Mouse (Mus musculus) forebrain, embryonic 13.5 days (tissue): ENCODE measurements around the gene Nup85. TPM values are rescaled to one million over a fixed set of nuclear protein-coding genes. Genes with fewer than 3 reads are reported as not detected.

Experiments used
- ATAC-seq: fragments of 200-750 bp; cut with Nextera tagmentation; 2 replicates; pipeline ENCODE4 v1.8.0; 2017
- H3K27ac ChIP-seq: fragments of 300-500 bp; sonication (generic); 2 replicates; pipeline ENCODE4 v1.5.1; 2015; ENCODE audit warnings: inconsistent platforms, mild to moderate bottlenecking, moderate library complexity
- H3K27me3 ChIP-seq: fragments of 300-500 bp; sonication (generic); 2 replicates; pipeline ENCODE4 v1.6.1; 2015; ENCODE audit warnings: mild to moderate bottlenecking, inconsistent platforms
- H3K36me3 ChIP-seq: fragments of 300-500 bp; sonication (generic); 2 replicates; pipeline ENCODE4 v1.6.1; 2015; ENCODE audit warnings: mild to moderate bottlenecking, inconsistent platforms; ENCODE audit not compliant: poor library complexity, severe bottlenecking
- H3K4me1 ChIP-seq: fragments of 300-500 bp; sonication (generic); 2 replicates; pipeline ENCODE4 v1.6.1; 2015; ENCODE audit warnings: inconsistent platforms
- H3K4me2 ChIP-seq: fragments of 300-500 bp; sonication (generic); 2 replicates; pipeline ENCODE4 v1.6.1; 2015; ENCODE audit warnings: inconsistent platforms, mild to moderate bottlenecking, moderate library complexity
- H3K4me3 ChIP-seq: fragments of 300-500 bp; sonication (generic); 2 replicates; pipeline ENCODE4 v1.5.1; 2015; ENCODE audit warnings: mild to moderate bottlenecking, inconsistent platforms
- H3K9ac ChIP-seq: fragments of 300-500 bp; sonication (generic); 2 replicates; pipeline ENCODE4 v1.6.1; 2015; ENCODE audit warnings: mild to moderate bottlenecking, inconsistent platforms
- H3K9me3 ChIP-seq: fragments of 300-500 bp; sonication (generic); replicated peaks from 2 replicates; pipeline ENCODE4 v1.6.1; 2016; ENCODE audit warnings: inconsistent platforms
- WGBS: fragments of 180-500 bp; shearing (Covaris S2); methylation state at CpG from one replicate; pipeline ENCODE4 v1.1.7; 2015; 5-methylcytosine and 5-hydroxymethylcytosine counted together
- polyA plus RNA-seq: library from polyadenylated mRNA; unstranded; fragments of >200 nt; fragmentation: Nextera tagmentation; extraction: Ambion mirVana; gene quantifications from 2 replicates; pipeline ENCODE4 v1.2.1, GENCODE M21; 2015

The Nup85 gene
- polyA plus RNA-seq, 1 experiment from 2014 or later, result 161 TPM

DNA sequence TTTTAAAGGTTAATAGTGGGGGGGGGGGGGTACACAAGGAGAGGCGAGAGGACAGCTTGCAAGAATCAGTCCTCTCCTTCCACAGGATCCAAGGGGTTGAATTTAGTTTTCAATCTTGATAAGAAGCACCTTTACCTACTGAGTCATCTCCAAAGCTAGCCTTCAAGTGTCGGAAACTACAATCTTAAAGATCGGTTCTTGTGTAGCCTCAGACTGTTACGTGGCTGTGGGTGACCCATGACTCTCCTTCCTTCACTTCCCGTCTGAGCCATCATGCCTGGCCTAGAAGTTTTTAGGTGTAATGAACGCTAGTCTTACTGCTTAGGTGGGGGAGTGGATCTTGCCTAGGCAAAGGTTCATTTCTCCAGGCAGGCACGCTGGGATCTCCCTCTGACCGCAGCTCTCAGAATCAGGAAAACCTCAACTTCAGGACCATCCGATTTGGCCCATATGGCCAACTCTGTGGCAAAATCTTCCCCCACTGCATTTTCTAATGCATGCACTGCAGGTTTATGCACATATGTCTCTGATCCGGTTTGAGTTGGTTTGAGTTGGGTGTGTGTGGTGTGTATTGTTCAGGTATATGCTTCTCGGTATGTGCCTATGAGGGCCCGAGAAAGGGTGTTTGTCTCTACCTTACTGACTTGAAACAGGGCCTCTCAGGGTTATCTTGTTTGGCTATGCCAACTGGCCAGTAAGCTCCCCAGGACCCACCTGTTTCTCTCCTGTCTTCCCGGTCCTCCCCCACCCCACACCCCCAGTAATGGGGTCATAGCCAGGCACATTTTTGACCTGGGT, 65.7 kb downstream of the Nup85 start:
- Histone ChIP-seq H3K4me3 (no peak overlapping the region), H3K36me3 (no peaks in the 10 kb centered on the region), H3K27me3 (no peaks in the 10 kb centered on the region), H3K4me1 (peaks cover 13% of the 10 kb centered on the region), H3K27ac (no peak overlapping the region), H3K9me3 (no peaks in the 10 kb centered on the region), H3K4me2 (no peak overlapping the region), H3K9ac (no peak overlapping the region)
- no peak for ATAC-seq
- WGBS, result 86% methylated on average over 13 of the region's 13 CpGs

DNA sequence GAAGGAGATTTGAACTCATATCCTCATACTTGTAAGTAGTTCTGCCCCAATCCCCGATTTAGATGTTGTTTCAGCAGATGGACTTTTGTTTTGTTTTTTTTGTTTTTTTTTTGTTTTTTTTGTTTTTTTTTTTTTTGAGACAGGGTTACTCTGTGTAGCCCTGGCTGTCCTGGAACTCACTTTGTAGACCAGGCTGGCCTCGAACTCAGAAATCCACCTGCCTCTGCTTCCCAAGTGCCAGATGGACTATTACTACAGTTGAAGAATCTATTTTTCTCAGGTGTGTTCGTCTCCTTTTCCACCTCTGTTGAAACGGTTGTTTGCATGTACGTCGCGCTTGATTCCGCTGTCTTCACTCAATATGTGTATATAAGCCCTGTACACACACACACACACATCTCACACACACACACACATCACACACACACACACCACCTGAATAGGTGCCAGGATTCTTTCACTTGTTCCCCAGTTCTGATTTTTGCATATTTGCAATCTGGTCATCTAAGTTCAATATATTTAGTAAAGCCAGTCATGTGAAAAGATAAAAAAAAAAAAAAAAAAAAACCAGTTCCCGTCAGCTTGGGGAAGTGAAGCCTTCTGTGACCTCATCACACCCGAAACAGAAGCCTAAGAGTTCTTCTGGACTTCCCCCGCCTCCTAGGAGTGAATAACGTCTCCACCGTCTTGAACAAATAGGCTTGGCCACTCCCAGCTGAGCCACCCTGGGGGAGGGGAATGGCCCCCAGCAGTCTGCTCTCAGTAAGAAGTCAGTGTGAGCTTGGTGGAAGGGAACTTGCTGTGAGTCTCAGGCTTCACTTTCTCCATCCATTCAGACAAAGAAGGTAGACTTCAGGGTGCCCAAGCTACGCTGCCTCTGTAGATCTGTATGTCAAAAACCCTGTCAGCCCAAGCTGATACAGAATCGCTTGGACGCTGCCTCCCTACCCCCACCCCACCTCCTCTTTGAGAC, 66.6 kb downstream of the Nup85 start:
- no peak for ATAC-seq
- Histone ChIP-seq H3K4me1 (peaks cover 13% of the 10 kb centered on the region), H3K27me3 (no peaks in the 10 kb centered on the region), H3K9me3 (no peaks in the 10 kb centered on the region), H3K36me3 (no peaks in the 10 kb centered on the region), H3K27ac (no peak overlapping the region), H3K4me2 (no peak overlapping the region), H3K4me3 (no peak overlapping the region), H3K9ac (no peak overlapping the region)
- WGBS, result 48% methylated on average over 16 of the region's 16 CpGs

DNA sequence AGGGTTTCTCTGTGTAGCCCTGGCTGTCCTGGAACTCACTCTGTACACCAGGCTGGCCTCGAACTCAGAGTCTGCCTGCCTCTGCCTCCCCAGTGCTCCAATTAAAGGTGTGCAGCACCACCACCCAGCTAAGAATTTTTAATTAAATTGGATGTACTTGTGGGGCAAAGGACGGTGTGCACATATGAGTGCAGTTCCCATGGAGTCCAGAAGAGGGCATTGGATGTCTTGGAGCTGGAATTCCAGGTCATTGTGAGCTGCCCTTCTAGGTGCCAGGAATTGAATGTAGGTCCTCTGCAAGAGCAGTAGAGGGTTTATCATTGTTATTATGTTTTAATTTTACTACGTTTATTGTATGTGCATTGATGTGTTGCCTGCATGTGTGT, 67.3 kb downstream of the Nup85 start:
- Histone ChIP-seq H3K4me1 (peaks cover 13% of the 10 kb centered on the region), H3K4me2 (no peak overlapping the region), H3K27ac (no peak overlapping the region), H3K9me3 (no peaks in the 10 kb centered on the region), H3K9ac (no peak overlapping the region), H3K36me3 (no peaks in the 10 kb centered on the region), H3K4me3 (no peak overlapping the region), H3K27me3 (no peaks in the 10 kb centered on the region)
- no peak for ATAC-seq
- WGBS, result 21% methylated on average over 3 of the region's 3 CpGs

DNA sequence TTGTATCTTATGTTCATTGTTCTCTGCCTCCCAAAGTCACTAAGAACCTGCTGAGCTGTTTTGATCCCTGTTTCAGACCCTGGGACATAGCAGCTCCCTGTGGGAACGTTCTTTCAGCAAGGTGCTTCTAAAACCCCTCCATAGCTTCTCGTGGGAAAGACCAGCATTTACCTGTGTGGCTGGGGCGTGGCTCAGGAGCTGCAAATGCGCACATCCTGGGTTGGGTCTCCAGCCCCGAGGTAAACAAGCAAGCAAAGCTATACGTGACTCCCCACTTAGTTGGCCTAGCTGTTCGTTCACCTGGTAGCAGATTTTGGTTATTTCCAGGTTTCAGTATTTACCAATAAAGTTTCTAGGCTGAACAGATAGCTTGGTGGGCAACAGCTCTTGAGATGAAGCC, 68.0 kb downstream of the Nup85 start:
- no peaks in the 10 kb centered on the region for H3K36me3 ChIP-seq
- H3K27me3 ChIP-seq, result no peaks in the 10 kb centered on the region
- 77% methylated on average over 7 of the region's 7 CpGs for WGBS
- H3K4me2 ChIP-seq, result no peak overlapping the region
- H3K4me1 ChIP-seq, result peaks cover 8% of the 10 kb centered on the region
- H3K4me3 ChIP-seq, result no peak overlapping the region
- H3K9ac ChIP-seq, result no peak overlapping the region
- no peaks in the 10 kb centered on the region for H3K9me3 ChIP-seq
- H3K27ac ChIP-seq, result no peak overlapping the region
- no peak for ATAC-seq

DNA sequence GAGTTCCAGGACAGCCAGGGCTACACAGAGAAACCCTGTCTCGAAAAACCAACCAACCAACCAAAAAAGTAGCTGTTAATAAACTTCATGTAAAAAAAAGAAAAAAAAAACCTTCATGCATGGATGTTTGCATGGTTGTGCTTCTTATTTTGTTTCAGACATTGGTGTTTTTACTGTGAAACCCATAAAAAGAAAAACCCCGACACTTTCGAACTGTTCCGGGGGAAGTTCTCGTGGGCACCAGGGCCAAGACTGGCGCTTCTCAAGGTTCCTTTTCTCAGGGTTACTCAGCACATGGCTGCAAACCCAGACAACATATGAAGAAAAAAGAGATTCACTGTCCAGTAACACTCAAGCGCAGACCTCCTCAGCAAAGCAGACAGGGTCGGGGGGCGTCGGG, 68.6 kb downstream of the Nup85 start:
- Histone ChIP-seq H3K9ac (no peak overlapping the region), H3K4me2 (no peak overlapping the region), H3K36me3 (no peaks in the 10 kb centered on the region), H3K9me3 (no peaks in the 10 kb centered on the region), H3K27ac (no peak overlapping the region), H3K4me1 (peaks cover 3% of the 10 kb centered on the region; the same call in 1 of the 2 replicates), H3K4me3 (no peak overlapping the region), H3K27me3 (no peaks in the 10 kb centered on the region)
- WGBS, result 88% methylated on average over 10 of the region's 10 CpGs
- ATAC-seq, result no peak

Other genes with a start within 250 kb of the Nup85 start
- not detected in 2 replicates for gene Ush1g, start 242.4 kb upstream of the Nup85 start, polyA plus RNA-seq
- 0.14 TPM in 1 of 2 replicates, not detected in the other for gene Otop3, start 229.7 kb upstream of the Nup85 start, polyA plus RNA-seq
- 32.9 and 36.4 TPM in 2 replicates for gene Hid1, start 196.7 kb upstream of the Nup85 start, polyA plus RNA-seq
- 20.7 and 20.9 TPM in 2 replicates for gene Cdr2l, start 182.5 kb upstream of the Nup85 start, polyA plus RNA-seq
- 246 and 248 TPM in 2 replicates for gene Mrpl58, start 160.7 kb upstream of the Nup85 start, polyA plus RNA-seq
- 916 and 1,000 TPM in 2 replicates for gene Atp5h, start 144.5 kb upstream of the Nup85 start, polyA plus RNA-seq
- 7.0 and 9.9 TPM in 2 replicates for gene Kctd2, start 144.3 kb upstream of the Nup85 start, polyA plus RNA-seq
- not detected in 2 replicates for gene Trim80, start 123.9 kb upstream of the Nup85 start, polyA plus RNA-seq
- gene Slc16a5, start 102.0 kb upstream of the Nup85 start, polyA plus RNA-seq, result not detected in 2 replicates
- gene Armc7, start 88.8 kb upstream of the Nup85 start, polyA plus RNA-seq, result 11.3 and 13.0 TPM in 2 replicates
- 87.0 and 91.1 TPM in 2 replicates for gene Nt5c, start 72.6 kb upstream of the Nup85 start, polyA plus RNA-seq
- 1,632 and 1,660 TPM in 2 replicates for gene Jpt1, start 50.0 kb upstream of the Nup85 start, polyA plus RNA-seq
- gene Sumo2, start 28.2 kb upstream of the Nup85 start, polyA plus RNA-seq, result 1,485 and 1,571 TPM in 2 replicates
- 81.6 and 87.1 TPM in 2 replicates for gene Mrps7, start 39.5 kb downstream of the Nup85 start, polyA plus RNA-seq
- gene Gga3, start 39.6 kb downstream of the Nup85 start, polyA plus RNA-seq, result 23.6 and 29.8 TPM in 2 replicates
- 12.4 and 13.4 TPM in 2 replicates for gene Mif4gd, start 48.5 kb downstream of the Nup85 start, polyA plus RNA-seq
- 37.6 and 37.8 TPM in 2 replicates for gene Slc25a19, start 63.9 kb downstream of the Nup85 start, polyA plus RNA-seq
- gene Grb2, start 144.2 kb downstream of the Nup85 start, polyA plus RNA-seq, result 137 and 139 TPM in 2 replicates
- gene Tmem94, start 201.0 kb downstream of the Nup85 start, polyA plus RNA-seq, result 28.0 and 29.5 TPM in 2 replicates
- 10.7 and 13.3 TPM in 2 replicates for gene Caskin2, start 249.2 kb downstream of the Nup85 start, polyA plus RNA-seq